Mouse (Mus musculus) thymus, postnatal 36 days (tissue): ENCODE results near the gene Msl2.

ENCODE experiments used
- DNase-seq, 2 experiments: peaks; one replicate each; pipeline ENCODE4 v3.0.0; 2022; ENCODE audit warnings: mixed read lengths in 2 of 2

Gene Msl2

GRCm38 (mm10) chr9:101075091-101075581 lies 1.2 kb downstream of the Msl2 start:
- DNase-seq: peak; percentile 55 to 65

GRCm38 (mm10) chr9:101075694-101076093 lies 1.8 kb downstream of the Msl2 start:
- no peak for DNase-seq

- peak in 1 of 2 experiments; percentile 24 for DNase-seq
Measured at GRCm38 (mm10) chr9:101076095-101076875, 2.4 kb downstream of the Msl2 start.

GRCm38 (mm10) chr9:101077486-101077885 lies 3.6 kb downstream of the Msl2 start:
- DNase-seq: no peak

GRCm38 (mm10) chr9:101078579-101078978 lies 4.7 kb downstream of the Msl2 start:
- DNase-seq: peak in 1 of 2 experiments; percentile 32

GRCm38 (mm10) chr9:101080046-101080685 lies 6.3 kb downstream of the Msl2 start:
- no peak for DNase-seq

GRCm38 (mm10) chr9:101083728-101084127 lies 9.8 kb downstream of the Msl2 start:
- DNase-seq: no peak

- DNase-seq: no peak
Measured at GRCm38 (mm10) chr9:101095425-101095824, 21.5 kb downstream of the Msl2 start.

- no peak for DNase-seq
Measured at GRCm38 (mm10) chr9:101096461-101096860, 22.6 kb downstream of the Msl2 start.

- no peak for DNase-seq
Measured at GRCm38 (mm10) chr9:101097542-101097941, 23.6 kb downstream of the Msl2 start.

- DNase-seq: no peak
Measured at GRCm38 (mm10) chr9:101099445-101099844, 25.5 kb downstream of the Msl2 start.

GRCm38 (mm10) chr9:101100163-101100562 lies 26.3 kb downstream of the Msl2 start:
- DNase-seq: no peak

- DNase-seq: no peak
Measured at GRCm38 (mm10) chr9:101101547-101101946, 27.6 kb downstream of the Msl2 start.

GRCm38 (mm10) chr9:101102288-101102687 lies 28.4 kb downstream of the Msl2 start:
- no peak for DNase-seq

- DNase-seq: no peak
Measured at GRCm38 (mm10) chr9:101104931-101105330, 31.0 kb downstream of the Msl2 start.

GRCm38 (mm10) chr9:101105735-101106134 lies 31.8 kb downstream of the Msl2 start:
- DNase-seq: no peak

- DNase-seq: no peak
Measured at GRCm38 (mm10) chr9:101107386-101107785, 33.5 kb downstream of the Msl2 start.

- no peak for DNase-seq
Measured at GRCm38 (mm10) chr9:101110013-101110412, 36.1 kb downstream of the Msl2 start.

GRCm38 (mm10) chr9:101113317-101113716 lies 39.4 kb downstream of the Msl2 start:
- DNase-seq: no peak

- DNase-seq: no peak
Measured at GRCm38 (mm10) chr9:101114182-101114884, 40.4 kb downstream of the Msl2 start.

GRCm38 (mm10) chr9:101143635-101144034 lies 69.7 kb downstream of the Msl2 start:
- no peak for DNase-seq

- DNase-seq: no peak
Measured at GRCm38 (mm10) chr9:101152872-101153271, 79.0 kb downstream of the Msl2 start.
